Mouse (Mus musculus) right cerebral cortex, postnatal 14 days (tissue): ENCODE results near the gene Cilp2.

Source experiments
- DNase-seq: peaks from one replicate; pipeline ENCODE4 v3.0.0; 2022

The Cilp2 gene

GRCm38 (mm10) chr8:69870003-69870765 is 17.3 kb downstream of the Cilp2 start:
- no peak for DNase-seq

DNA sequence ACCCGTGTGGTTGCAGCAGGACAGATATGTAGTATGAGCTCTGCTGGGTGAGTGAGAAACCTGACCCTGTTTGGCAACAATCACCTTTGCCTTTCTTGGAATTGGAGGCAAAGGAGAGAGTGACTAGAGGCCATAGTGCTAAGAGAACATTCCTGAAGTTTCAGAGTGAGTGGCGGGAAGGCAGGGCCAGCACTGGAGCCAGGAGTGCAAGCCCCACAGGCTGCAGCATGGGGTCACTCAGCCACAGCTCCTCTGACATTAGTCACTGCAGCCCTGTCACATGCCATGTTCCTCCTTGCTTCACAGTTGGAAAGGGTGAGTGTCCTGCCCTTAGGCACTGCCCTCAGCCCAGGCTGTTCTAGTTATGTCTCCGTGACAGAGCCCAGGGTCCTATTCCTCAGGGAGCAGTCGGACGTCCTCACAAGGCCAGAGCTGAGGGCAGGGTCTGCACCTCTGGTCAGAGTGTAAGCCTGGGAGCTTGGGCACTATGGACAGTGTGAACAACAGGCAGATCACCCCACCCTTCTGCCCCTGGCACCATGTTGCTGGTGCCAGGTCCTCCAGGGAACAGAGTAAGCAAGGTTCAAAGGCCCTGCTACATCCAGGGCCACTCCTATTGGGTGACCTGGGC is 19.7 kb downstream of the Cilp2 start:
- DNase-seq = no peak

DNA sequence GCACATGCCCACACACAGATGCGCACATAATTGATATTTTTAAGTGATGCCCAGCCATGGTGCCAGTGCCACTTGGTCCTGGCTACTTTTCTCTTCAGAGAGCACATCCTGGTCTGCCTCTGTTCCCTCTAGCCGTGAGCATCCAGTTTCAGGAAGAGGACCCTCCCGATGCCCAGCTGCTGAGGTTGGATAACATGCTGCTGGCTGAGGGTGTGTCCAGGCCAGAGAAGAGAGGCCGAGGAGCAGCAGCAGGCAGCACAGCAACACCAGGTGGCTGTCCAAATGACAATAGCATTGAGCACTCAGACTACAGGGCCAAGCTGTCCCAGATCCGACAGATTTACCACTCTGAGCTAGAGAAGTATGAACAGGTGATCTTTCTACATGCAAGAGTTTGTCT is 23.3 kb downstream of the Cilp2 start:
- DNase-seq = no peak

DNA sequence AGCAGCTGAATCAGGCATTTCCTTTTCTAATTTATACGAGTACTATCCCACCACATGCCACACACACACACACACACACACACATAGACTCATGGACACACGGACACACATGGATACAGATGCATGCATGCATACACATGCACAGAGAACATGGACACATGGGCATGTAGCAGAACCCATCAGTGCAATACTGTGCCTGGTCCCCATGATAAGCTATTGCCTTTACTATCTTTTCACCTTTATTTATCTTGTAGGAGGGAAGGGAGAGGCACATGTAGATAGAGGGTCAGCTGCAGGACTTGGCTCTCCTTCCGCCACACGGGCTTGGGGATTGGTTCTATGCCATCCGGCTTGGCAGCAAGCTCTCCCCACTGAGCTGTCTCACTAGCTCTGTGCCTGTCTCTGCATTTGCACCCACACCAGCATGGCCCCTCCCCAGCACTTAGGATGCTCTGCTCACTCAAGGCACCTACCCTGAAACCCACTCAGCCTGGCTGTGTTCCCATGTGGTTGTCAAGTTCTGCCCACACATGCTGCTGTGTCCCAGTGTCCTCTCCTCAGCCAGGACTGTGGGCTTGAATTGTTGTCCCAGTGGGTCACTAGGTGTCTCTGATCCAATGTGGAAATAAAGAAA is 24.0 kb downstream of the Cilp2 start:
- no peak for DNase-seq

GRCm38 (mm10) chr8:69861251-69861650 is 26.2 kb downstream of the Cilp2 start:
- DNase-seq = no peak

DNA sequence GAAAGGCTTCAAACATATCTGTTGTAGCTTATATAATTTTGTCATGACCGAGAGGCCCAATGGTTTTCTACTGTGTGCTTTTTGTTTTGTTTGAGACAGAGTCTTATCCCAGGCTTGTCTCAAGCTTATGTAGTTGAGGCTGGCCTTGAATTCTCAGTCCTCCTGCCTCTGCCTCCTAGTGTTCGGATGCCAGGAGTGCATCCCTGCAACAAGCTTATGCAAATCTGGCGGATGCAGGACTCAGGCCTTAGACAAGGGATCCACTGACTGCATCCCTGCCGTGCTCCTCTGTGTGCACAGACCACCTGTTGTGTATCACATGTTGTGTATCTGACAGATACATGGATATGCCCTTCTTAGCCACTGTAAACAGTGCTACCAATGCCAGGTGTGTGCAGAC is 26.7 kb downstream of the Cilp2 start:
- DNase-seq = no peak

DNA sequence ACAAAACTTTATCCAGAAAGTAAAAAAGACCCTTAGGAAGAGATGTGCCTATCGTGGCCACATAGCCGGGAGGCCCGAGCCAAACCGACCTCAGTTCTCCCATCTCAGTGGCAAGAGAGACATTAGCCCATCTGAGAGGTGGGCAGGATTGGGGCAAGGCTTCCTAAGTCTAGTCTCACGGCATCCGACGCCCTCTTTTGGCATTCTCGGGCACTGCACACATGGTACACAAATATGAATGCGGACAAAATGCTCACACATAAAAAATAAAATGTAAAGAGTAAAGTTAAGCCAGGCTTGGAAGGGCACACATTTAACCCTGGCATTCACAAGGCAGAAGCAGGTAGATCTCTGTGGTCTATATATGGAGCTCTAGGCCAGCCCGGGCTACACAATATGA is 33.6 kb downstream of the Cilp2 start:
- no peak for DNase-seq

DNA sequence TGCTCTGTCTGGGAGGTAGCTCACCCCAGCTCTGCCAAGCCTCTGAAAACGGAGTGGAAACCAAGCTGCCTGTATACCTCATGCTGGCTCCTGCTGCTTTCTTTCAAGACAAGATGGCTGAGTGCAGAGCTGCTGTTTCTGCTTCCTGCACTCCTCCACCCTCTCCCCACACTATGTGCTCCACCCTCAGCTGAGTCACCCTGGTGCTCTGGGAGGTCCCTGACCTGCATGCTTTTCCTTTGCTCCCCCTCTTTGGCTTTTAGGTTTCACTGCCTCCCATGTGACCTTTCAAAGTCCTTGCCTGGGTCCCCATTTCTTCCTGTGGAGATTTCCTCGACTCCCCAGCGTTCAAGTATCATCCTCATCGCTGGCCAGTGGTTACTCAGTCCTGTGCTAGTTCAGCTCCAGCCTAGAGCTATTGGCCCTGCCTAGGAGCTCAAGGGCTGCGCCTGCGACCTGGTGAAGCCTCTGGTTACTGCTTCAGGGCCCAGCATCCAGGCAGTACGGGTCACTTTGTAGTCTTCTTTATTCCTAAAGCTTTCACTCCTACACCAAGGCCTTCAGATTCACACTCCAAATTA is 36.5 kb downstream of the Cilp2 start:
- DNase-seq = no peak

GRCm38 (mm10) chr8:69849899-69850298 is 37.6 kb downstream of the Cilp2 start:
- DNase-seq = no peak

DNA sequence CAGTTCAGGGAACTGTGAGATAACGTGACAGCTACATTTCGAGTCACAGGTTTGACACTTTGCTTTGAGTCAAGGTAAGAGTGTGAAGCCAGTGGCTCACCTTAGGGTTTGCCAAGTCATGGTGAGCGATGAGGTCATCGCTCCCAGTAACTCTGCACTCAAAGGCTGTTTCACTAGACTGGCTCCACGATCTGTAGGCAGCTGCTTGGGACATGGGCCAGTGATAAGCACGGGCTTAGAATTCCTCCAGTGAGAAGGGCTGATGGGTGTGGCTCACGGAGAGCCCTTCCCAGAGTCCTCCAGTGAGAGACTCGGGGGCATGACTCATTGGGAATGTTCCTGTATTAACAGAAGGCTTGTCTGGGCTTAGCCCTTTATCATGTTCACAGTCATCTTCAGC is 38.5 kb downstream of the Cilp2 start:
- DNase-seq = no peak

- DNase-seq = no peak
Observed at GRCm38 (mm10) chr8:69847167-69848065, 40.1 kb downstream of the Cilp2 start.

GRCm38 (mm10) chr8:69837057-69837682 is 50.3 kb downstream of the Cilp2 start:
- no peak for DNase-seq

GRCm38 (mm10) chr8:69832298-69832853 is 55.1 kb downstream of the Cilp2 start, which contains the start of gene Pbx4:
TSS of gene Pbx4 (plus strand) at chr8:69832491.
- peak; percentile 92 for DNase-seq
